Mouse (Mus musculus): ENCODE measurements around the gene Cdc123. TPM values are rescaled to one million over a fixed set of nuclear protein-coding genes. Genes with fewer than 3 reads are reported as not detected.

The Cdc123 gene
- total RNA-seq, 2 experiments from 2014 or later, result 141 to 155 TPM

- no peak for DNase-seq
Measured at GRCm38 (mm10) chr2:5804440-5805045, 40.4 kb downstream of the Cdc123 start.

GRCm38 (mm10) chr2:5801927-5802590 is 42.9 kb downstream of the Cdc123 start:
- no peak for DNase-seq

- no peak for DNase-seq
Measured at GRCm38 (mm10) chr2:5801182-5801640, 43.8 kb downstream of the Cdc123 start.

DNA sequence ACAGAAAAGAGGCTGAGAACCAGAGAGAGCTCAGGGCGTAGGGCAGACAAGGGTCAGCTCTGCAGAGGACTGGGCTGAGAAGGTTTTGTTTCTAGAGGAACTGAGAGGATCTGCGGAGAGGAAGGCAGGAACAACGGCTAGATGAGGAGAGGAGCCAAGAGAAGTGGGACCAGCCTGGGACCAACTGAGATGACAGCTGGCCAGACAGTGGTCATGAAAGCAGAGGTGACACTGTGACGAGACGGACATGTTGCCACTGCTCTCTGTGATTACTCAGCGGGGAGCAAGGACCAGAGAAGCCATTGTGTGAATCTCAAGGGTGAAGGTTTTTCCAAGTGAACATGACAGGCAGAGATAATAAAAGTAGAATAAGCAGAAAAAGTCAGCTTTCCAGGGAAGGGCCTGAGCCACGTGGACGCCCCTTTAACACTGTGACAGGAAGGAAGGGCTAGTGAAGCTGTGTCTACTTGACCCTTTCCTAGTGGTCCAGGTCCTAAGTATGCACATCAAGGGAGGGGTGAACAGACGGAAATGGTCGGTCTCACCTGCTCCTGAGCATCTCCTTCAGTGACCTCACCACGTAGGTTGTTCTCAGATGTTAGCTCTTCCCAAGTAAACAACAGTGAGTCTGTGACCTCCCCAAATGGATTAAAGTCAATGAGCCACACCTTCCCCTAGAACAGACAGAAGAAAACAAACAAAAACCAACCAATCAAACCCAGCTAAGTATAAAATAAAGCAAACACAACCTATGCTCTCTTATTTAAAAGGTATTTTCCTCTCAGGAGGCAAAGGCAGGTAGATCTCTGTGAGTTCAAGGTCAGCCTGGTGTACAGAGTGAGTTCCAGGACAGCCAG is 46.9 kb downstream of the Cdc123 start:
- no peak for DNase-seq

GRCm38 (mm10) chr2:5793771-5794170 is 51.2 kb downstream of the Cdc123 start:
- no peak for DNase-seq

DNA sequence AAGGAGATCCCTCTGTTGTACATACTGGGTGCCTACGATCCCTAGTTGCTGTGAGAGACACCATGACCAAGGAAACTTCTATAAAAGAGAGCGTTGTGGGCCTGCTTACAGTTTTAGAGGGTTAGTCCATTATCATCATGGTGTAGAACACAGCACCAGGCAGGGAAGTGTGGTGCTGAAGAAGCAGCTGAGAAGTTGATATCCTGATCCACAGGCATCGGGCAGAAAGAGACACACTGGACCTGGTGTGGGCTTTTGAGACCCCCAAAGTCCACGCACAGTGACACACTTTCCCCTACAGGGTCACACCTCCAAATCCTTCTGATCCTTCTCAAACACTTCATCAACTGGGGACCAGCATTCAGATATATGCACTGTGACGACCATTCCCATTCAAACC is 52.9 kb downstream of the Cdc123 start:
- DNase-seq, result no peak

DNA sequence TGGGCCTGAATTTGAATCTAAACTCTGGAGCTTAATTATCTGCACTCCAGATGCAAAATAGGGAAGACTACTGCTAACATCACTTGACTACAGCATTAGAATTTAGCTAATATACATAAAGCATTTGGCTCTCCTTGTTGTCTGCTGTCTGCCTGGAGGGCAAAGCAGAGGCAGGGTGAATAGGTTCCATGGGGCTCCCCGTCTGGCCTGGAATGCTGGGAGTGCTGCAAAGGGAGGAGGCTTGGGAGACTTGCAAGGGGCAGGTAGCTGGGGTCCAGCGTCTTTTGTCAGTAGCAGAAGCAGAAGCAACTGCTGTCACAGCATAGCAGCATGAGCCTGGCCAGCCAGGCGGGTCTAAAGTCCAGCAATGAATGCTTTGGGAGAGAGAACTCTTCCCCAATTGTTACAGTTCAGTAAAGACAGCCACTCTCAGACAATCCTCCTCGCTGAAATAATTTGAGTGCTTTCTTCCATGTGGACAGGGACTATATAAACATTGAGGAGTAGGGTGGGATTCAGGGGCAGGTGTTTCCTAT is 55.3 kb downstream of the Cdc123 start:
- no peak for DNase-seq

- no peak for DNase-seq
Measured at GRCm38 (mm10) chr2:5787391-5787790, 57.6 kb downstream of the Cdc123 start.

GRCm38 (mm10) chr2:5772464-5772863 is 72.5 kb downstream of the Cdc123 start:
- no peak for DNase-seq

GRCm38 (mm10) chr2:5770708-5771241 is 74.2 kb downstream of the Cdc123 start:
- peak in 1 of 2 experiments; percentile 43 for DNase-seq

GRCm38 (mm10) chr2:5769630-5770029 is 75.3 kb downstream of the Cdc123 start:
- DNase-seq, result no peak

- no peak for DNase-seq
Measured at GRCm38 (mm10) chr2:5768946-5769345, 76.0 kb downstream of the Cdc123 start.

GRCm38 (mm10) chr2:5762031-5762430 is 82.9 kb downstream of the Cdc123 start:
- no peak for DNase-seq

- no peak for DNase-seq
Measured at GRCm38 (mm10) chr2:5760479-5761008, 84.4 kb downstream of the Cdc123 start.

DNA sequence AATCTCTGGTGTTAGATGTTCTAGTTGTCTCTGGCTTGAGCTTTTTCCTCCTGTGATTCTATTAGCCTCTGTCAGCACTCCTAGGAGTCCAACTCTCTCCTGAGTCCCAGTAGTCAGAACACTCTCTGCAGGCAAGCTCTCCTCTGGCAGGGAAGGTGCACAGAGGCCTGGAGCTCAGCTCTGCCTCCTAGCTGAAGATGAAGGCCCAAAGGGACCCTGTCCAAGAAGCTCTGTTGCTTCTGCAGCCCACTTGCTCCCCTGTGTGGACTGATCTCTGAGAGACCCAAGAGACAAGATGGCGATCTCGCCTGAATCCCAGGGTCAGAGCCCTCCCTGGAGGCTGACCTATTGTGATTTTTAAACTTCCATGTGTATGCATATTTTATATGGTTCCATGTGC is 86.4 kb downstream of the Cdc123 start:
- DNase-seq, result no peak

DNA sequence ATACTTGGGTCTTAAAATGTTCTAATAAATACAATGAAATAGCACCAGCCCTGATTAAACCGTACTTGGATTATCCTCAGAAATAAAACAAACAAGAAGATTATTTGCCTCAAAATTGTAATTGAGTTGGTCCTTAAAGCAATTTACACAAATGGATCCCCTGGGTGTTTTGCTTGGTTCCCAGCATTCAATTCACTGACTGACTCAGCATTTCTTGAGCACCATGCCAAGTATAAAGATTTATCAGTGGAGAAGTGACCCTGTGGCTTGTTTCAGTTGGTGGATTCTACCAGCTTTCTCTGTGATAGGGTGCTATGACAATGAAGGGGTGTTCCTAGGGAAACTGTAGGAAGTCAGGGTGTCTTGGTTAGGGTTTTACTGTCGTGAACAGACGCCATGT is 94.1 kb downstream of the Cdc123 start:
- DNase-seq, result no peak

- no peak for DNase-seq
Measured at GRCm38 (mm10) chr2:5749210-5749609, 95.8 kb downstream of the Cdc123 start.

GRCm38 (mm10) chr2:5747545-5748043 is 97.4 kb downstream of the Cdc123 start:
- no peak for DNase-seq

DNA sequence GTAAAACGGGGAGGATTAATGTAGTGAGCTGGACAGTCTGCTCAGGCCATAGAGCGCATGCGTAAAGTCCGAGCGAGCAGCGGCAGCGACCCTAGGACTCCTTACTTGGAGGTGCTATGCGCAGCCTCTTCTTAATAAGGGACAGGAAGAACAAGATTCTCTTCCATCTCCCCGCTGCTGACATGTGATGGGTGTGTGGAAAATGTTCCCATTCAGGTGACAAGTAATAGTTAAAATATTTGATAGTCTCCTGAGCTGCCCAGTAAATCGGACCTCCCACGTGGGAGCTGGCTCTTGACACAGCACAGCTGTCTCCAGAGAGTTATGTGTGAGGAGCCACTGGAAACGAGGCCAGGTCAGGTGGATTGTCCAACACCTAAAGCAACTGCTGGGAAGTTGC is 98.4 kb downstream of the Cdc123 start:
- no peak for DNase-seq

All from layer of hippocampus, postnatal 36 days (tissue).